Mouse (Mus musculus): ENCODE results near the gene Tpm3. TPM values are rescaled to one million over a fixed set of nuclear protein-coding genes. Genes with fewer than 3 reads are reported as not detected.

The Tpm3 gene
- polyA plus RNA-seq, 1 experiment from 2014 or later: 373 TPM

DNA sequence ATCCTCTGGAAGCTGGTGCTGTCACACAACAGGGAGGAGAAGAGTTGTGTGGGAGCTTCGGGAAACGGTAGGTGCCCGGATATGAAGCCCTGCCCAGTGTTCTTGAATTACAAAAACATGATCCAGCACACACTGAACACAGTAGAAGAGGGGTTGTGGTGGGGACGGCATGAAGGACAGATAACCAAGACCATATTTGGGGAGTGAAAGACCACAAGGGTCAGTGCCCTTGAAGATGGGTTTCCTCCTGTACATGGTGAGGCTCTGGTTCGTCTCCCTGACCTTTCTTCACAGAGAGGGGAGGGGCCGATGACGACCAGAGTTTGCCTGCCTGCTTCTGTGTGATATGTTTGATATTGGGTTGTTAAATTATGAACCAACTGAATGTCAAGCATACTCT, 2.8 kb upstream of the Tpm3 start:
- 79% methylated on average over 7 of the region's 7 CpGs for WGBS
- H3K4me1 ChIP-seq (replicated peaks): no peaks in the 10 kb centered on the region
- no peaks in the 10 kb centered on the region for H3K27me3 ChIP-seq
- H3K4me2 ChIP-seq: no peak overlapping the region
- no peak overlapping the region for H3K9ac ChIP-seq
- peaks cover 5% of the 10 kb centered on the region; the same call in 1 of the 2 replicates for H3K36me3 ChIP-seq
- H3K9me3 ChIP-seq: no peaks in the 10 kb centered on the region
- H3K27ac ChIP-seq (replicated peaks): no peak overlapping the region
- no peak for ATAC-seq (ENCODE audit: low read depth)
- no peak overlapping the region for H3K4me3 ChIP-seq

DNA sequence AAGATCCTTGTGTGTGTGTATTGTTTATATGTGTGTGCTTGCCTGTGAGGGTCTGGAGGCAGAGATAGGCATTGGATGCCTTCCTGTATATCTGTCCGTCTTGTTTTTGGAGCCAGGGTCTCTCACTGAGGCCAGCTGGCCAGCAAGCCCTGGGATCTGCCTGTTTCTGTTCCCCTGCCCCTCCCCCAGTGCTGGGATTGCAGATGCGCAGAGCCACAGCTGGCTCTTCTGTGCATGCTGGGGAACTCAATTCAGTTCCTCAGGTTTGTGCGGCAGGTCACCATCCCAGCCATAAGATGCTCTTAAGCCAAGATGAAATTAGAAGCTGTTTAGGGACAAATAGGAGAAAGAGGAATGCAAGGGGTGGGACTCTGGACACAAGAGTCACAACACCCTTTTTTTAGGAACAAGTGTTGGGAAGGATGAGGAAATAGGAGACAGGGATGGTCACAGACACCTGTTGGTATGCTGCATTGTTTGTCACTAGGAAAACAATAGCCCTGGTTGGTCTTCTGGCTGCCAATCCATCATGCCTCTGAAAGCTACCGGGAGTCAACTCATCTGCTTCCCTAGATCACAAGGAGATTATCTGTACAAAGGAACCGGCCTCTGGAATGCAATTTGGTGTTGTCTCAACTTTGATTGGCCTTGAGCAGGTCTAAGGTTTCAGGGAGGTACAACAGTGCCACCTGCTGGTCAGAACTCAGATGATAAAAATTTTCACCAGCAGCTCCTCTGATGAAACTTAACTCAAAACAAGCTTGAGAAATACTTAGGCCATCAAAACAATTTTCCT, 4.7 kb downstream of the Tpm3 start:
- ATAC-seq (ENCODE audit: low read depth): no peak
- Histone ChIP-seq H3K27ac (replicated peaks) (no peak overlapping the region; the same call in 1 of the 2 replicates), H3K36me3 (no peaks in the 10 kb centered on the region), H3K9ac (no peak overlapping the region), H3K9me3 (no peaks in the 10 kb centered on the region), H3K4me3 (no peak overlapping the region), H3K4me1 (replicated peaks) (peaks cover 34% of the 10 kb centered on the region), H3K27me3 (no peaks in the 10 kb centered on the region), H3K4me2 (peak overlapping the region; percentile 31)
- WGBS: 10% methylated on average over 5 of the region's 5 CpGs

DNA sequence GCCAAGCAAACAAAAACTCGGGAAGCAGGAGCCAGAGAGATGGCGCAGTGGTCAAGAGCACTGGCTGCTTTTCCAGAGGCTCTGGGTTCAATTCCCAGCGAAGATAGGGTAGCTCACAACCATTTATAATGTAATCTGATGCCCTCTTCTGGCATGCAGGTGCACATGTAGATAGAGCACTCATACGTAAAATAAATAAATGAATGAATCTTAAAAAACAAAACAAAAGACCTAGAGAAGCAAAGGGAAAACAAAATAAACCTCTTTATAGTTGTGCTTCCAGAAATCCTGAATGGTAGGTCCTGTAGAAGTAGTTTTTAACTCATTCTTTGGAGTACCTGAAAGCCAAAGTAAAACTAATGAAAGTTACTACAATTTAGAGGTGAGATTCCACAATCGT, 5.8 kb downstream of the Tpm3 start:
- Histone ChIP-seq H3K9ac (no peak overlapping the region), H3K4me3 (no peak overlapping the region), H3K4me2 (no peak overlapping the region), H3K27me3 (no peaks in the 10 kb centered on the region), H3K27ac (replicated peaks) (no peak overlapping the region), H3K36me3 (no peaks in the 10 kb centered on the region), H3K9me3 (no peaks in the 10 kb centered on the region), H3K4me1 (replicated peaks) (peaks cover 45% of the 10 kb centered on the region)
- WGBS: 59% methylated on average over 5 of the region's 5 CpGs
- no peak for ATAC-seq (ENCODE audit: low read depth)

DNA sequence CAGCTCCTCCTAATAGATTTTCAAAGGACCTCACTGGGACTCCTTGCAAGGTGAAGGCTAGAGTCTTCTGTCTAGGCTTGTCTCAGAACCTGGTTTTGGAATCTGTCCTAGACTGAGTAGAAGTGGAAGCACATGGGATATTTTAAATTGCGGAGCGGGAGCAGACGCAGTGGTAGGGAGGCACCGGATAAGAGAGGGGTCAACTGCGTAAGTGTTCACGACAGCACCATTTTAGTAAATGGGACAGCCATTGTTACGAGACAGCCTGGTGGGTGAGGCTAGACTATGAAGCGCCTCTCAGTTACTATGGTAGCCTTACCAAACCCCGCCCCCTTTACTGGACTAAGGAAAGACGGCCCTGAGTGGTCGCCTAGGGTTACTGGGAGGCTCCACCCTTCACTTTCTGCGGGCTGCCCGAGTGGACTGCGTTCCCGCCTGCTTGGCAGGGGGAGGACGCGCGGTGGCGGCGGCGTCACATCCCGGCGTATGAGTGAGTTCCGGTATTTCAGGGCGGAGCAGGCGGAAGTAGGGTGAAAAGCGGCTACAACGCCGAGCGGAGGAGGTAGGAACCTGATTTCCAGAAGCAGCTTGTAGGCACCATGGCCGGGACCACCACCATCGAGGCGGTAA, 6.8 kb downstream of the Tpm3 start:
- no peaks in the 10 kb centered on the region for H3K9me3 ChIP-seq
- H3K4me2 ChIP-seq: peak overlapping the region; percentile 73
- H3K4me3 ChIP-seq: peak overlapping the region; percentile 92
- peak overlapping the region; percentile 93 for H3K9ac ChIP-seq
- peak; percentile 94 for ATAC-seq (ENCODE audit: low read depth)
- peaks cover 55% of the 10 kb centered on the region for H3K4me1 ChIP-seq (replicated peaks)
- H3K27me3 ChIP-seq: no peaks in the 10 kb centered on the region
- WGBS: under 1% methylated on average over 33 of the region's 33 CpGs
- H3K27ac ChIP-seq (replicated peaks): peak overlapping the region; percentile 93
- H3K36me3 ChIP-seq: no peaks in the 10 kb centered on the region

DNA sequence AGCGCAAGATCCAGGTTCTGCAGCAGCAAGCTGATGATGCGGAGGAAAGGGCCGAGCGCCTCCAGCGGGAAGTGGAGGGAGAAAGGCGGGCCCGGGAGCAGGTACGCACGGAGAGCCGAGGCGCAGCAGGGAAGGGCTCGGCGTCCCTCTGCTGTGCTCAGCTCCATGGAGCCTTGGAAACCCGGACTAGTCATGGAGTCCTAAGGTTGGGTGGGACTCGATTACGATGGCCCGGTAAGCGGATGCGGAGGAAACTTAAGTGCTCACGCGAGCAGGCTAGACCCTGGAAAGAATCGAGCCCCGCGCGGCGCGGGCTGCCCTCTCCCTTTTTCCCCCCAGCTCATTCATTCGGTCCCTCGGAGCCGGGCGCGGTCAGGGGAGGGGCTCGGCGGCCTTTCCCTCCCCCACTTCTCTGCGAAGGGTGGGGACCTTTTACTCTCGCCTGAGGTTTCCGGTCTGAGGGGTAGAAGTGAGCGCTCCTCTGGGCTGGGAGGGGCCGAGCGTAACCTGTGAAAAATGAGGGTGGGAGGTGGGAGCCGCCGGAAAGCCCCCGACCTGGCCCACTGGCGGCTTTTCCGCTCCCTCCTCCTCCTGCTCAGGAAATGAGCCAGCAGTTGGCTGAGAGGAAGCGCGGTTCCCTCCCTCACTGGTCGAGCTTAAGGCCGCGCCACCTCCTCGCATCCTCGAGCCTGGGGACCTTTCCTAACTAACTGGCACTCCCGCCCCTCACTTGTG, 7.5 kb downstream of the Tpm3 start:
- Histone ChIP-seq H3K4me3 (peak overlapping the region; percentile 92), H3K4me1 (replicated peaks) (peaks cover 62% of the 10 kb centered on the region), H3K9ac (peak overlapping the region; percentile 93), H3K27ac (replicated peaks) (peak overlapping the region; percentile 93), H3K27me3 (no peaks in the 10 kb centered on the region), H3K36me3 (no peaks in the 10 kb centered on the region), H3K9me3 (no peaks in the 10 kb centered on the region), H3K4me2 (peak overlapping the region; percentile 73)
- WGBS: under 1% methylated on average over 52 of the region's 53 CpGs
- peak; percentile 82 for ATAC-seq (ENCODE audit: low read depth)

DNA sequence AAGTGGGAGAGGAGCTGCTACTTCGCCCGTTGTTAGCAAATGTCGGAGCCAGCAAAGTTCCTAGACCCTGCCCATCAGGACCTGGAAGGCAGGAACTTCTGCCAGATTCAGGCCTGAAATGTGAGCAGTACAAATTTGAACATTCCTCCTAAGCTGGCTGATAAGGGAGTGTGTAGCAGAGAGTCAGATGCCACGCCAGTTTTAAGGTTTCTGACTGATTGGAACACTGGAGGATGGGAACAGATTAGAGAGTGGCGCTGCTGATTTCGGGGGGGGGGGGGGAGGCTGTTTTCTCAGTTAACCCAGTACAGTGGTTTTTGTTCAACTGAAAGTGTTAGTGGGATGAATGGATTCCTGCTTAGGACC, 8.0 kb downstream of the Tpm3 start:
- Histone ChIP-seq H3K27ac (replicated peaks) (peak overlapping the region; percentile 93), H3K4me3 (peak overlapping the region; percentile 92), H3K4me2 (peak overlapping the region; percentile 73), H3K4me1 (replicated peaks) (peaks cover 67% of the 10 kb centered on the region), H3K27me3 (no peaks in the 10 kb centered on the region), H3K9ac (peak overlapping the region; percentile 93), H3K36me3 (no peaks in the 10 kb centered on the region), H3K9me3 (no peaks in the 10 kb centered on the region)
- WGBS: 1% methylated on average over 6 of the region's 6 CpGs
- ATAC-seq (ENCODE audit: low read depth): no peak

DNA sequence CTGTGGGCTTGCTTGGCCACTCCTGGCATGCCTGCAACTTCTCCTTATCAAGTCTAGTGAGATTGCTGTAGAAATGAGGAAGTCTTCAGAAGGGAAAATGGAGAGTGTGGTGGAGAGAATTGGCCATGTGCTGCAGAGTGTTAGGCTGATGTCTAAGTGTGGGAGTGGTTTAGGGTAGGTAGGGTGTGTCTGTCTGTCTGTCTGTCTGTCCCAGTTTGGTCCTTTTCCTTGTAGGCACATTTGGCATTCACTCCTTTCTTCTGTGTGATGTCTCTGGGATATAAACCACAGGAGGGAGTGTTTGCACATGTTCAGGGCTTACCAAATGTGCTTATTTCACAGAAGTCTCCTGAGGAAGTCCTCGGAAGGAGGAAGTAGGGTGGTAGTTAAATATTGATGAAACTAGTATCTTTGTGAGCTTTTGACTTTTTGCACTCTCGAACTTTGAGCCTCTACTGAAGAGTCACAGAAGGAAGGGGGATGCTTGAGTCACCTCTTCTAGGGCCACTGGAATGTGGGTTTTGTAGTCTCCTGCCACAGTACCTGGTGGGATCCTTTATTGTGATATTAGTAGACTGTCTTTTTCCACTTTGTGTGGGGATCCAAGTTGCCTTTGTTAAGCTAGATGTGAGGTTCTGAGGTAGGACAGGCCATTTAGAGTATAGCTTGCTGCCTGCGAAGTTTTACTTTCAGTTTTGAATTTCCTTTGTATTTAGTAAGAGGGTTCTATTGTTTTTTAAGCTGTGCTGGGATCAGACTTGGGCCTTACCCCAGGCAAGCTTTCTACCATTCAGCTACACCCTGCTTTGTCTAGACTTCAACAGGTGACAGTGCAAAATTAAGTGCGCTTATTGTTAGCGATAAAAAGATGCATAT, 9.2 kb downstream of the Tpm3 start:
- 83% methylated on average over 5 of the region's 5 CpGs for WGBS
- H3K4me3 ChIP-seq: peak overlapping the region; percentile 92
- H3K4me1 ChIP-seq (replicated peaks): peaks cover 67% of the 10 kb centered on the region
- peaks cover 6% of the 10 kb centered on the region for H3K36me3 ChIP-seq
- H3K27ac ChIP-seq (replicated peaks): no peak overlapping the region
- H3K27me3 ChIP-seq: no peaks in the 10 kb centered on the region
- H3K9me3 ChIP-seq: no peaks in the 10 kb centered on the region
- H3K9ac ChIP-seq: peak overlapping the region; percentile 43; the same call in 1 of the 2 replicates
- no peak for ATAC-seq (ENCODE audit: low read depth)
- H3K4me2 ChIP-seq: peak overlapping the region; percentile 73

DNA sequence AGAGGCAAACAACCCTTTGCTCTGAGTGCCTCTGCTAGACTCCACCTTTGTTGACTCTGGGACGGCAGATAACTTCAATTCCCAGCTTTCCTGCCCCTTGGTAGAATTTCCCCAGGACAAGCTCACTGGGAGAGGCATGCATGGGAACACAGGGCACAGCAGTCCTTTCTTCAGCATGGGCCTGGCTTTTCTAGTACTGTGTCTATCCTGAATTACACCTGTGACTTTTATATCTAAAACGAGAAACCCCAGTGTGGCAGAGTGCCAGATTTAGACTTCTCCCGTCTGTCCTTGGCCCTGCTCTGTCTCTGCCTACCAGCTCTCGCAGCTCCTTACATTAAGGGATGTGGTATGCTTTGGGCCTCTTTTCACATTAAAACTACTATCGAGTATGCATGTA, 10.6 kb downstream of the Tpm3 start:
- Histone ChIP-seq H3K4me2 (peak overlapping the region; percentile 26), H3K4me1 (replicated peaks) (peaks cover 61% of the 10 kb centered on the region), H3K9me3 (no peaks in the 10 kb centered on the region), H3K9ac (peak overlapping the region; percentile 36; the same call in 1 of the 2 replicates), H3K27ac (replicated peaks) (peak overlapping the region; percentile 59; the same call in 1 of the 2 replicates), H3K27me3 (no peaks in the 10 kb centered on the region), H3K4me3 (no peak overlapping the region), H3K36me3 (peaks cover 21% of the 10 kb centered on the region)
- WGBS: 63% methylated on average over 5 of the region's 5 CpGs
- ATAC-seq (ENCODE audit: low read depth): no peak

DNA sequence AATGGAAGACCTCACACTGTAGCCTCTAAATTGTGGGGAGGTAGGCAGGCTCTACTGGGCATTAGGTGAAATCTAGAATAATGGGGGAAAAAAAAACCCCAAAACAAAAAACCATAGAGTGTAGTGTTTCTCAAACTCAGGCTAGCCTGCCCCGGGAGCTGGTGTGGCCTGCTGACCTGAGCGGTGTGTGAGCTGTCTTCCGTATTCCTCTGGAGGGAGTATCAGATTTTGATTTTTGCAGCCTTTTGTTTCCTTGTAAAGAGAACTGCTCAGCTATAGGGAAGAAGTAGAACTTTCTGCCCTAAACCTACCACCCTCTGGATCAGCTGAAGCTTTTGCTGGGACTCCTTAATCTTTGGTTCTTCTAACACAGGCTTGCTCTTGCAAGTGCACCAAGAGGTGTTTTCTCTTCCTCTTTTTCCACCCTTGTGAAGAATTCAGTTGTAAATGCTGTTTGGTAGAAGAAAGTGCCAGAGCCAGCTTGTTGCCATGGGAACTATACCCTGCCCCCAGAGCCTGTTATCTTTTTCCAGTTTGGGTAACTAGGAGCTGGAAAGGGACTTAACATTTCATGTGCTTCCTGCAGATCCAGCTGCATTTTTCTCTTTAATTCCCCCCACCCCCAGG, 11.4 kb downstream of the Tpm3 start:
- Histone ChIP-seq H3K4me3 (no peak overlapping the region), H3K9ac (no peak overlapping the region), H3K27ac (replicated peaks) (peak overlapping the region; percentile 59), H3K36me3 (peaks cover 28% of the 10 kb centered on the region), H3K4me1 (replicated peaks) (peaks cover 57% of the 10 kb centered on the region), H3K9me3 (no peaks in the 10 kb centered on the region), H3K4me2 (peak overlapping the region; percentile 26), H3K27me3 (no peaks in the 10 kb centered on the region)
- 58% methylated on average over 3 of the region's 3 CpGs for WGBS
- no peak for ATAC-seq (ENCODE audit: low read depth)

DNA sequence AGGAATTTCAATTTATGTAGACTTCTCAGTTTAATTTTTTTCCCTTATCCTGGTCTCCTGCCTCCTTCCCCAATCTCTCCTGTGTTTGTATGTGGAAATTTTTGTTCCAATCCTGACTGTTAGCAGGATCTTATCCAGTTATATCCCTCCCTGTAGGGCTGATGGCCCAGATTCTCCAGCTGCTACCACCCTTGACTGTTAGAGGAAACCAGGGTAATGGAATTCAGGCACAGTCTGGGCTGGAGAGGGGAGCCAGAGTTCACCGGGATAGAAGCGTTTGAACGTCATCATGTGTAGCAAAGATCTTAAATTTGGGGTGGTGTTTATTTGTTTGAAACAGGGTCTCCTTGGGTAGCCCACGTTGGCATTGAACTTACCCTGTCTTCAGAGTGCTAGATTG, 12.3 kb downstream of the Tpm3 start:
- H3K4me2 ChIP-seq: no peak overlapping the region
- H3K9ac ChIP-seq: no peak overlapping the region
- H3K4me1 ChIP-seq (replicated peaks): peaks cover 53% of the 10 kb centered on the region
- 83% methylated on average over 4 of the region's 4 CpGs for WGBS
- no peaks in the 10 kb centered on the region for H3K9me3 ChIP-seq
- H3K27ac ChIP-seq (replicated peaks): 0 out of 2 replicates have a peak overlapping the region, but pooled peaks have one; percentile 33
- H3K27me3 ChIP-seq: no peaks in the 10 kb centered on the region
- peaks cover 38% of the 10 kb centered on the region for H3K36me3 ChIP-seq
- ATAC-seq (ENCODE audit: low read depth): no peak
- no peak overlapping the region for H3K4me3 ChIP-seq

DNA sequence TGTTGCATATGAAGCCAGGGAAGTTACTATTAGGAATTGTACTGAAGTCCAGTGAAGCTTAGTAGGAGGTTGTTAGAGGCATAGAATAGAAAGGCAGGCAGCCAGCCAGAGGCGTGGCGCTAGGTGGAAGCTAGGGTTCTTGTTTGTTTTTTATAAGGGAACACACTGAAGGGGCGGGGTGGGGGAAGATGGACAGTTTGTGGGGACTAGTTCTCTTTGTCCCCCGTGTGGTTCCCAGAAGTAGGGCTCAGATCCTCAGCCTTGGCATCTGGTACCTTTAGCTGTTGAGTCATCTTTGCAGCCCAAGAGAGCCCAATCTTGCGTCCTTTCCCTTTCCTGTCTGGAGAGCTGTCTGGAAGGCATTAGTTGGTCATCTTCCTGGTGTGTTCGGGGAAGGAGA, 12.8 kb downstream of the Tpm3 start:
- no peak for ATAC-seq (ENCODE audit: low read depth)

More for the DNA sequence above, 12.8 kb downstream of the Tpm3 start:
- Histone ChIP-seq H3K9me3 (no peaks in the 10 kb centered on the region), H3K36me3 (peaks cover 43% of the 10 kb centered on the region), H3K4me2 (no peak overlapping the region), H3K4me1 (replicated peaks) (peaks cover 52% of the 10 kb centered on the region), H3K9ac (no peak overlapping the region), H3K27me3 (no peaks in the 10 kb centered on the region), H3K27ac (replicated peaks) (0 out of 2 replicates have a peak overlapping the region, but pooled peaks have one; percentile 33), H3K4me3 (no peak overlapping the region)
- whole genome bisulfite sequencing: 88% methylated on average over 6 of the region's 6 CpGs
